Mouse (Mus musculus) cerebral cortex, adult 2 months (tissue): ENCODE results near the gene Amdhd2.

Experiments used
- WGBS: fragments of 180-500 bp; shearing (Covaris S2); methylation state at CpG from one replicate; pipeline ENCODE4 v1.1.7; 2018; 5-methylcytosine and 5-hydroxymethylcytosine counted together

Amdhd2 gene

DNA sequence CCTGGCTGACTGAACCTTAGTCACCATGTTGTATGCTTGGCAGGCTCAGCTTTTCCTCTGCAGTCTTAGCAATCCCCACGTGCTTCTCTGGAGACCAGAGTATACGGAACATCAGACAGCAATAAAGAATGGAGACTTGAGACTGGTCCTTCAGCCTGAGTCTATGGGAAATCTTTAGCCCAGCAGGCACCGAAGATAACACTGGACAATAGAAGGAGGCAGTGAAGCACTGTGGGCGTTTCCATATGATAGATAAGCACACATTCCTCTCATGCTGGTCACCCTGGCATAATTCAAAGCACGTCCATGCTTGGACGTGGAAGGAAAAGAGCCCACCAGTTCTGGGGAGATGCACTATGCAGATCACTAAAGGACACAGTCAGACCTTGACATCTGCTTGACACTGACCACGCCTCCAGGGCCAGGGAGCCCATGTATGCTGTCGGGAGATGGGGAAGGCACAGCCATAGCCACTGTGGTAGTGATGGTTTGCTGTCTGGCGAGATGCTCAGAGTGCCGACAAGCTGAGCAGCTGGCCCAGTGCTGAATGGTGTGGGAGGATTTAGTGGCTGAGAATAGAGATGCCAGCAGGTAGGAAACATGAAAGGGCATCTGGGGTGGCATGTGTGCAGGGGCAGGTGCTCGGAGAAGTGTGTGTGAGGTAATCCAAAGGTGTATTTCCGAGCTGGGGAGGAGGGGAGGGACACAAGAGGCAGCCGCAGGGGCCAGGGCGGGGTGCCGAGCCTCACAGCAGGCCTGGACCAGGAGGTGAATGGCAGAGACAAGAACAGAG is 33.7 kb upstream of the Amdhd2 start:
- 44% methylated on average over 15 of the region's 15 CpGs for WGBS

GRCm38 (mm10) chr17:24195349-24195748 is 31.8 kb upstream of the Amdhd2 start:
- 54% methylated on average over 2 of the region's 2 CpGs for WGBS

GRCm38 (mm10) chr17:24193769-24194168 is 30.2 kb upstream of the Amdhd2 start:
- WGBS: 73% methylated on average over 5 of the region's 5 CpGs

GRCm38 (mm10) chr17:24193268-24193667 is 29.7 kb upstream of the Amdhd2 start:
- 89% methylated on average over 8 of the region's 8 CpGs for WGBS

GRCm38 (mm10) chr17:24192848-24193247 is 29.3 kb upstream of the Amdhd2 start:
- 77% methylated on average over 8 of the region's 8 CpGs for WGBS

- WGBS: 53% methylated on average over 4 of the region's 4 CpGs
Measured at GRCm38 (mm10) chr17:24191481-24191880, 27.9 kb upstream of the Amdhd2 start.

DNA sequence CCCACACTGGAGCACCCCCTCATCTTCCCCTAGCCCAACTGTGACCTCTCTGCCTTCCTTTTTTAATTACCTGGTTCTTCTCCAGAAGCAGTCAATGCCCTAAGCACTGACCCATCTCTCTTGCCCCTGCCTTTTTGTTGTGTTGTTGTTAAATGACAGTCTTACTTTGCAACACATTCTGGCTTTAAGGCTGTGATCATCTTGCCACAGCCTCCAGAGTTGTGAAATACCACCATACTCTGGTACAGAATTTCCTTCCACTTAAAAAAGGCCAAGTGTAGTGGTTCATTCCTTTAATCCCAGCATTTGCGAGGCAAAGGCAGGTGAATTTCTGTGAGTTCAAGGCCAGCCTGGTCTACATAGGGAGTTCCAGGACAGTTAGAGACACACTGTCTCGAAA is 27.4 kb upstream of the Amdhd2 start:
- WGBS: 86% methylated on average over 2 of the region's 2 CpGs

GRCm38 (mm10) chr17:24174259-24174658 is 10.7 kb upstream of the Amdhd2 start:
- WGBS: 78% methylated on average over 3 of the region's 3 CpGs

DNA sequence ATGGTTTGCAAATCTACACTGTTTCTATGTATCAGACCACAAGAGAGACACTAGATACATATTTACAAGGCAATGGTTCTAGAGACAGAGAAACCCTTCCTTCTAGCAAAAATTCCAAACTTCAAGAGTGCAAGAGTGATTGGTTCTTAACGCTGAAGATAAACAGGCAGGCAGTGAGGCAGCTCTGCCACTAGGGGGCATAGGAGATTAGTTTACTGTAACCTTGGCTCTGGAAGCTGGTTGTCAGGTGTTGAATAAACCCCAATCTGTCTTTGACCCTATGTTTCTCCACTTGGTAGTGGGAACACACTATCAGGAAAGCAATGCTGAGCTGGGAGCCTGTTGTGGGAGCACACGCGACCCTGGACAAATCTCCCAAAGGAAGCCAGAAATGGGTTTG is 9.9 kb upstream of the Amdhd2 start:
- 4% methylated on average over 3 of the region's 3 CpGs for WGBS

DNA sequence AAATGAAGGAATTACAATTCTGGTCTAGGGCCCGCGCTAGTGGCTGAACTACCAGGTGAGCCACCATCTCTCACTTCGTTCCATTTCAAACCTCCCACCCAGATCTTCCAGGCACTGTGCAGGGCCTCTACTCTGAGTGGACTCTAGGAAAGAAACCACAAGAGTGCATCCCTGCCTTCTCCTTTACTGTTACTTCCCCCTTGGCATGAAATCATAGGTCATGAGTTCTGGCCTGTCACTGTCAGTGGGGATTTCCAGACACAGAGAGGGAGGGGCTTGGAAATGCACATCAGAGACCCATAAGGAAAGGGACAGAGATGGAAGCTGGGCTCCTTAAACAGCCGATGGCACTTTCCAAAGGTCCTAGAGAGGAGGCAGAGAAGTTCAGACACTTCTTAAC is 8.2 kb upstream of the Amdhd2 start:
- 77% methylated on average over 4 of the region's 4 CpGs for WGBS

GRCm38 (mm10) chr17:24170729-24171128 is 7.2 kb upstream of the Amdhd2 start:
- 81% methylated on average over 5 of the region's 5 CpGs for WGBS

DNA sequence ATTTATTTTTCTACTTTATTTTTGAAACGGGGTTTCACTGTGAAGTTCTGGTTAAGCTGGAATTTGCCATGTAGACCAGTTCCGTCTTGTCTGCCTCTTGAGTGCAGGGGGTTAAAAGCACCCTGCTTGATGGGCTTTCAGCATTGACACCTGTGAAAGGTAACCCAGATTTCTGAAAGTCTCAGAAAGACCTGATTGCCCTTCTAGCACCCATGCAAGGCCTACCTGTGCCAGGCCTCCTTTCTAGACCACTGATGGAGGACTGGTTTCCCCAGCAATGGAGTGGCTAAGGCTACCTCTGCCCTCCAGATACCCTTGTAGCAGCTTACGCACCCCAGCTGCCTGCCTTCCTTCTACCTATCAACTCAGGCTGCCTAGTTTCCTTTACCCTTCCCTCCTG is 6.6 kb upstream of the Amdhd2 start:
- 41% methylated on average over 3 of the region's 3 CpGs for WGBS

DNA sequence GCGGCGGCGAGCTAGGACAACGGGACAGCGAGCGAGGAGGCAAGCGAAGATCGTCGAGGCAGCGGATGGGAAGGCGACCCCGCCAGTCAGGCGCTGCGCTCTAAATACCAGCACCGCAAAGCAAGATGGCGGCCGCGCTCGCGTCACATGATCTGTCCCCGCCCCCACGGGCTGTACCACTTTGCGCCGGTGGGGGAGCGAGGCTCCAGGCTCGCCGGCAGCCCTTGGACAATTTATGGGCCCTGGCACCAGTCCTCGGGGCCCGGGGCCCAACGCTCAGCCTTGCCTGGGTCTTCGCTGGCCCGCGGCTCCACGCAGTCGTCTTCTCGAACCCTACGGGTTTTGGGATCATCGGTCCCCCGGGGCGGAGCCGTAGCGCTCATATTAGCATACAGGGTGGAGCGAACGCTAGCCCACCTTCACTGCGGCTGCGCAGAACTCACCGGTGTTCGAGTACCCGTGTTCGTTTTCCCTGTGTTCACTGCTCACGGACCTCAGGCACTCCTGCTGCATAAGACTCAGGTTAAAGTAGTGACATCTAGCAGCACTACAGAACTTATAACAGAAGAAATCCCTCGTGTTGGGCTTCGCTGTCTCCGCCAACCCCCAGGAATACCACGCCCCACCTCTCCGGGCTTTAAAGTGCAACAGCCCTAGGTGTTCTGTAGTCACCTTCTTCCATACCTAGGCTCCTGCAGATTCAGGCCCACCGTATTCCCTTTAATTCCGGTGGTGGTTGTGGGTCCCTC is 5.9 kb upstream of the Amdhd2 start, which contains the start of gene Atp6v0c:
Gene Atp6v0c, minus strand, starts transcription at position 386 of the 749 bp plus-strand sequence.
- WGBS: under 1% methylated on average over 58 of the region's 58 CpGs

- under 1% methylated on average over 40 of the region's 41 CpGs for WGBS
Measured at GRCm38 (mm10) chr17:24168590-24169277, 5.2 kb upstream of the Amdhd2 start.

DNA sequence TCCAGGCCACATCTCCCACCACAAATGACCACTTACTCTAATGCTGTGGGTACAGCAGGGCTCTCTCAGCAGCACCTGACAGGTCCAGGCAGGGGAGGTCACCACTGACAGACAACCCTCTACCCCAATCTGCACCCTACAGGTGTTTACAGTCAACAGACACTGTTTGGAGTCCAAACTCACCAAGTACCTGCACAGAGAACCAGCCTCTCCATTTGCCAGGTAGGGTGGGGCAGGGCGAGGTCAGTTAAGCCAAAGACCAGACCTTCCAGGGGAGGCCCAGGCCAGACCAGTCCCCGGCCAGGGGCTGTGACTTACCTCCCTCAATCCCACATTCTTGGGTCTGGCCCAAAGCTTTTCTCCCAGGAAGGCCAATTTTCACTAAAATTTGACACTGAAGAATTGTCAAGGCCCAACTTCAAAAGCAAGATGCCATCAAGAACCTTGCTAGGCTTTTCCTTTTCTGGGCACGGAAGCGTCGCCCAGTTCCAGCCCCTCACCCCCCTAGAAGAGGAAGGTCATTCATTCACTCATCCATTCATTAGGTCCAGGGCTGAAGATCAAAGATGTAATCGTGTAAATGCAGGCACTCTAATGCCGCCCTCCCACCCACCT is 4.4 kb upstream of the Amdhd2 start:
- 23% methylated on average over 7 of the region's 7 CpGs for WGBS

DNA sequence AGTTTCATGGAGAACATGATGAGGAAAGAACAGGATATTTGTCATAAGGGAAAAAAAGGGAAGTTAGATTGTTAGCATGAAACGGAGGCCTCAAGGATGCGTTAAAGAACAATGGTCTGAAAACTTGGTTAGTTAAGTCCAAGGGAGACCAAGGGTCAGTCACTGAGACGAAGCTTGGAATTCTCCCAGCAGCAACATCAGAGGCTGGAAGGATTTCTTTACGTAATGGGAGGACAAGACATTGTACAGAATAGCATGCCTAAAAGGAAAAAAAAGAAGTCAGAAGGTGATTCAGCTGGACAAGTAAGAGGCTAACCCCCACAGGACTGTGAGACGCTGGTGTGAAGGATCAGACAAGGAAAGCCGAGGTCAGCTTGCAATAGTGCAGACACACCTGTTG is 3.6 kb upstream of the Amdhd2 start:
- 28% methylated on average over 6 of the region's 6 CpGs for WGBS

- WGBS: 43% methylated on average over 11 of the region's 11 CpGs
Measured at GRCm38 (mm10) chr17:24164566-24165259, 1.1 kb upstream of the Amdhd2 start.

GRCm38 (mm10) chr17:24162584-24163175 is 886 bp downstream of the Amdhd2 start:
- WGBS: 18% methylated on average over 17 of the region's 17 CpGs

- WGBS: 85% methylated on average over 5 of the region's 5 CpGs
Measured at GRCm38 (mm10) chr17:24161466-24161865, 2.1 kb downstream of the Amdhd2 start.

DNA sequence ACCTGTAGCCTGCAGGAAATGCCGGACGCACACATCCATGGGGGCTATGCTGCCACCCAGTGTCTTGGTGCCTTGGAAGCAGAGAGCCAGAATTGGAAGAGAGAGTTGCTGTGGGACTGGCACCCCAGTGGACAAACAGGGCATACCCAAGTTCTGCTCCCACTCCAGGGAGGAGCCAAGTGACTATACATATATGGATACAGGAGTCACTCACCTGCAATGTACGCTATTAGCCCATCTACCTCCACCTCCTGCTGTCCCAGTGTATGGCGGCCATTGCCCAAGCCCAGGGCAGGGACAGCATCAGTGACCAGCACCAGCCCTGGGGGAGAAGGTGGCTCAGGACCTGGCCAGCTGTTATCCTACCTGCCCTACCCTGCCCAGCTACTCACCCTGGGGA is 6.0 kb downstream of the Amdhd2 start:
- WGBS: 94% methylated on average over 4 of the region's 4 CpGs

DNA sequence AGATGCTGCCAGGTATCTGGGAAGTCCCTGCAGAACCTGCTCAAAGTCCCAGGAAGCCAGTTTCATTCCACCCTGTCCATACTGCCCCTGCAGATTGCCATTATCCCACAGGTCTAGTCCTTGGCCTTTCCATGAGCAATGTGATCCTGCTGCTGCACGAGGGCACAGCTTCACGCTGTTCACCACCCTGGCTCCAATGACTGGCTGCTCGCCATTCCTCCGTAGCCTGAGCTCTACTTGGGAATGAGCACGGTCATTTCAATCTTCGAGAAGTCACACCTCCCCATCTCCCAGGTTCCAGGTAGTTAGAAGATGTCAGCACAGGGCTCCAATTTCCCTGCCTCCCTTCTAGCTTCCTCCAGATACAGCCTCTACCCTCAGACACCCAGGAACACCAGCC is 6.4 kb downstream of the Amdhd2 start:
- 94% methylated on average over 6 of the region's 6 CpGs for WGBS
